Mouse (Mus musculus) lung, postnatal 10 days (tissue): ENCODE results near the gene Yipf3.

Experiments used
- DNase-seq: peaks from one replicate; pipeline ENCODE4 v3.0.0; 2021

Yipf3 gene

GRCm38 (mm10) chr17:46247512-46248188 is at the start of gene Yipf3, which contains the start of gene Polr1c:
Gene Yipf3 (plus strand): TSS chr17:46248080.
Gene Polr1c (minus strand): TSS chr17:46248054.
- DNase-seq: peak; percentile 98

- DNase-seq: peak; percentile 7
These were observed 46.7 kb upstream of the Yipf3 start for GRCm38 (mm10) chr17:46201151-46201550.

DNA sequence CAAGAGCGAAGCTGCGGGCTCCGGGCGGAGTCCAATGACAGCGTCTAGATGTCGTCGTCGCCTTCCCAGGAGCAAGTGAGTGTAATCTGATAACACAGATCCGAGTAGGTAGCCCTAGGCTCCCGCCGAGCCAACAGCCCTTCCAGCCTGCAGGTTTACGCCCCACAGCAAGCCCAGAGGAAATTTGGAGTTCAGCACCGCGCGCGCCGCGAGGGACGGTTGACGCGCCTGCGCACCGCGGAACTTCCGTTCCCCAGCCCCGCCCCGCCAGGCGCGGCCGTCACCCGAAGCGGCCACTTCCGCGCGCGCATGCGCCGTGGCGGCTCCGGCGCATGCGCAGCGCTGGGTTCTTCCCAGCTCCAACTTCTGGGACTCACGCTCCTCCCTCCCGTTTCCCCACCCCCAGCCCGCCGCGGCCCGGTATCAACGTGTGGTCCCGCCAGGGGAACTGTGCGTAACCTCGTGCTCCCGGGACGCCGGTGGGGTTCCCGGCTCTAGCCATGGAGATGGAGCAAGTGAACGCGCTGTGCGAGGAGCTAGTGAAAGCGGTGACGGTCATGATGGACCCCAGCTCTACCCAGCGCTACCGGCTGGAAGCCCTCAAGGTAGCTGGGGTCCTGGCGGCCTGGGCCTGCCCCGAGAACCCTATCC is 45.3 kb upstream of the Yipf3 start, which contains the start of the genes Polh and Xpo5:
Gene Polh (minus strand): TSS at position 225 of the 651 bp plus-strand sequence.
Gene Xpo5 (plus strand): TSS at position 362 of the 651 bp plus-strand sequence.
- DNase-seq: peak; percentile 94

GRCm38 (mm10) chr17:46203078-46203477 is 44.8 kb upstream of the Yipf3 start:
- DNase-seq: no peak

GRCm38 (mm10) chr17:46206676-46207075 is 41.2 kb upstream of the Yipf3 start:
- no peak for DNase-seq

DNA sequence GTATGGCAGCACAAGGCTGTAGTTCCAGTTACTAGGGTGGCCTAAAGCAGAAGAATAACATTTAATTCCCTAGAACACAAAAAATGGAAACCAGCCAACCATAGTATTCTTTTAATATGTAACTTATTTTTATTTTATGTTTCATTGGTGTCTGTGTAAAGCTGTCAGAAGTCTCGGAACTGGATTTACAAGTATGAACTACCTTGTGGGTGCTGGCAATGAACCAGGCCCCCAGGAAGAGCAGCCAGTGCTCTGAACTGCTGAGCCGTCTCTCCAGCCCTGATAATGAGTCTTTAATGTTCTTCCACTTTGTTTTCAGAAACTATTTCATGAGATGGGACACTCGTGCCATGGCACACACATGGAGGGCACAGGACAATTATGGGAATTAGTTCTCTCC is 37.3 kb upstream of the Yipf3 start:
- DNase-seq: no peak

GRCm38 (mm10) chr17:46221601-46222000 is 26.3 kb upstream of the Yipf3 start:
- no peak for DNase-seq

DNA sequence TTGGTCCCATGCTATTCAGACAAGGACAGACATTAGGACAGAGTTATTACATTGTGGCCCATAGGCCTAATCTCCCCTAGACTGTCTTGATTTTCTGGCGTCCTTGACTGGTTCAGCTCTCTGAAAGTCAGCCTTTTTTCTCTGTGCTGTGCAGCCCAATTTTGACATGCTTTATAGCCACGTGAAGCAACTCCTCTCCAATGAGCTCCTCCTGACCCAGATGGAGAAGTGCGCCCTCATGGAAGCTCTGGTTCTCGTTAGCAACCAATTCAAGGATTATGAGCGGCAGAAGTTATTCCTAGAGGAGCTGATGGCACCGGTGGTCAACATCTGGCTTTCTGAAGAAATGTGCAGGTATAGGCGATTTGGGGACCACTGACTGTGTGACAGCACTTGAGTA is 20.3 kb upstream of the Yipf3 start:
- DNase-seq: no peak

DNA sequence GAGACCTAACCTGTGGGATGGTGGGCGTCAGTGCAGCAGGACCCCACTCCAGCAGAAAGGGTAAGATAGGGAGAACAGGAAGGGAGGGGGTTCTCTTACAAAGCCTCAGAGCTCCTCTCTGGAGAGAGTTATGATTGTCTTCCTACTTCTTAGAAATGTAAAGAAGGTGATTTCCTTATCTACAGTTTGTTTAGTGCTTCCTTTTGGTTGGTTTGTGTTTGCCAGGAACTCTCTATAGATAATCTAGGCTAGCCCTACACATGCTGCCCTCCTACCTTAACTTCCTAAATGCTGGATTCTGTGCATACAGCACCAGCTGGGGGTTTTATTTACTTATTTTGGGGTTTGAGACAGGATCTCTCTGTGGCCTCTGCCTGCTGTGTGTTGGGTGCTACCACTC is 11.8 kb upstream of the Yipf3 start:
- no peak for DNase-seq

DNA sequence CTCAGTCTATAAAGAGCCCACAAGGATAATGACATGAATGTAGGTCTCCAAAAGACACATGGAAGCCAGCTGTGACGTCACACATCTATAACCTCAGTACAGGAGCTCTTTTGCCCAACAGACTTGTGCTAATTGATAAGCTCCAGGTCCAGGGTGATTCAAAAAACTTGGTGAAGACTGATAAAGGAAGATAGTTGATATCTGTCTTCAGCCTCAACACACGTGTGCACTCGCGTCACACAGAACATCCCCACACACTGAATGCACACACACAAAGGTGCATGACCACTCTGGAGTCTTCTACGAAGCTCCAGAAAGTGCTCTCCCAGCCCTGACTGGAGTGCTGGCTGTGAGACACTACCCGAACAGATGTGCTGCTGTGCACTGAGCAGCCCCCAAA is 10.8 kb upstream of the Yipf3 start:
- DNase-seq: no peak

DNA sequence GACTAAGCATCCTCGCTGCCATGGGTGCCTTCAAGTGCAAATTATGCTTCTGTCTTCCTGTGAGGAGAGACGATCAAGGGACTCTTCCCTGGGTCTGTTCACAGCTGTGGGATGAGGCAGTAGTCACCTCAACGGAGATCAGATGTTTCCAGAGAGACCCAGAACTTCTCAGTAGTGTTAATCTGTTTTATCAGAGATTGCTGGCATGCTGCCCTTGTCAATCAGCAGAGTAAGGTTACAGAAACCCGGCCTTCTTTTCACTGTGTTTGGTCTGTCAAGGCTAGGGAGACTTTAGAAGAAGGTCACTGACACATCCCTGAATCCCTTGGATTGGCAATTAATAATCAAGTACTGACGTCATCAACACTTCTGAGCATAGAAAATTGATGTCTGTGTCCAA is 10.4 kb upstream of the Yipf3 start:
- no peak for DNase-seq

DNA sequence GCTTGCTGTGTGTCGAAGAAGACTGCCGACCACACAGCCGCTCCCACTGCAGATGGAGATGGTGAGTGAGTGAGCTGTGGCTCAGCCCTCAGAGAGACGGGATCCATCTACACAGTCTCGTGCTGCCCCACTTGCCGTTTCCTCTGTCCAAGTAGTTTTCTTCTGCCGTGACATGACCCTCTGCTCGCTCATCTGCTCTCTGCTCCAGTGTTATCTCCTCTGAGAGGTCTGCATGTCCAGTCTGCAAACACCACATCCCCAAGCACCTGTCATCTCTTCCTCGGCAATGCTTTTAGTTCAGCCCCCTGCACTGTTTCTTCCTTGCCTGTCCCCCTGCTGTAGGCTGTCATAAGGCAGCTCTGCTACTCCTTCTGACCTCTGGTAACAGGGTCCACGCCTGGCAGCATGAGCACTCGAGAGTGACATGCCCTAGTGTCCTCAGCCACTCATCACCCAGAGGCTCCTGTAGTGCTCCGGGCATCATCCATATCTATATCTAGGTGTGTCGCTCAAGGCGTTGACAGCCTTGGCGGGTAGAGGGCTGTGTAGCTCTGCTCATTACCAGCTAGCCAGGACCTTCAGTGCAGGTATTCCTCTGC is 8.3 kb upstream of the Yipf3 start:
- DNase-seq: no peak

DNA sequence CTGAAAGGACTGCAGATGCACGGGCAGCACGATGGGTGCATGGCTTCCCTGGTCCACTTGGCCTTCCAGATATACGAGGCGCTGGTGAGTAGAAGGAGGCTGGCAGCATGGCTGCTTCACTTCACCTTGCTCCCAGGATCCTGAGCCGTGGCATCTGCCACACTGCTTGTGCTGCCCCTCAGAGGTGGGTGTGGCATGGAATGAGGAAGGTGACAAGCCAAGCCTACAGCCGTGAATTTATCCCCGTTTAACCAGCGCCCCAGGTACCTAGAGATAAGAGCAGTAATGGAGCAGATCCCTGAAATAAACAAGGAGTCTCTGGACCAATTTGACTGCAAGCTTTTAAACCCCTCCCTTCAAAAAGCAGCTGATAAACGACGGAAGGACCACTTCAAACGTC is 6.4 kb upstream of the Yipf3 start:
- no peak for DNase-seq

DNA sequence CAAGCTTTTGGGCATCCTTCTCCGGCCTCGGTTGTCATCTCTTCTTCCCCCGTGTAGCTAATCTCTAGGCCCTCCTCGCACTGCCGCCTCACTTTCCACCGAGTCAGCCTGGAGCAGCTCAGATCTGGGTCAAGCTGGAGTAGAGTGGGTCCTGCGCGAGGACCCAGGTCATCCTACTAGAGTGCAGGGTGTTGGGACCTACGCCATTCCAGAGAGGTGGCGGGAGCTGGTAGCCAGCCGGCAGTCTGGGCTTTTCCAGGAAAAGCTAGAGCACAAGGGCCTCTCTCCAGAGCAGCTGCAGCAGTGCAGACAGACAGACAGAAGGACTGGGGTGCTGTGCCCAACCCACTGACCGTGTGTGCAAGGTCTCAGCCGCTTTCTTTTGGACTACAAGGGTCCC is 5.6 kb upstream of the Yipf3 start:
- no peak for DNase-seq

- DNase-seq: peak; percentile 66
These were observed 4.9 kb upstream of the Yipf3 start for GRCm38 (mm10) chr17:46242993-46243392.

DNA sequence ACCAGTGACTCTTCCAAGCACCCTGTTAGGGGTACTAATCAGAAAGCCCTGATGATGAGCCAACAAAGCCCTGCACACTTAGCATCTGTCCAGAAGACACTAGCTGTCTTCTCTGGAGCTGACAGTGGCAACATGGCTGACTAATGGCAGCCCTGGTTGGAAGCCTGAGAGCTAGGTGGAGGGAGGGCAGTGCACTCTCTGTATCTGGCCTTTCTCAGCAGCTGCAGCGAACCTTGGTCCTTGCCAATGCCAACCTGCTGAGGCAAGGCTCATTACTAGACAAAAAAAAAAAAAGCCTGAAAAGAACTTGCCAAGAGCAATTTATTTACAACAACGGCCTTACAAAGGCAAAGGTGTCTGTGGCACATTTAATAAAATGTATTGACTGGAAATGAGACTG is 4.3 kb upstream of the Yipf3 start:
- no peak for DNase-seq

GRCm38 (mm10) chr17:46244579-46244978 is 3.3 kb upstream of the Yipf3 start:
- peak; percentile 78 for DNase-seq

DNA sequence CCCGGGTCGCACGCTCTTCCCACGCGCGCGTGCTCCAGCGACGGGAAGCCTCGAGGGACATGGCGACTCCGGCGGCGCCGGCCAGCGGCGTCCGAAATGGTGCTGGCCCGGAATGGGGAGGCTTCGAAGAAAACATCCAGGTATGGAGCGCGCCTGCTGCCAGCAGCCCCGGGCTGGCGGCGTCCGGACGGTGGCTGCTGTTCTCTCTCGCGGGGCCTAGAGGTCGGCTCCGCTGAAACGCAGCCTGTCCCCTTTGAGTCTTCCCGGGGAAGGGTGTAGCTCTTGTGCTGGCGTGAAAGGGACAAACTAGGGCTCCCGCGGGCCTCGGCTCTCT is 276 bp downstream of the Yipf3 start:
- DNase-seq: no peak

DNA sequence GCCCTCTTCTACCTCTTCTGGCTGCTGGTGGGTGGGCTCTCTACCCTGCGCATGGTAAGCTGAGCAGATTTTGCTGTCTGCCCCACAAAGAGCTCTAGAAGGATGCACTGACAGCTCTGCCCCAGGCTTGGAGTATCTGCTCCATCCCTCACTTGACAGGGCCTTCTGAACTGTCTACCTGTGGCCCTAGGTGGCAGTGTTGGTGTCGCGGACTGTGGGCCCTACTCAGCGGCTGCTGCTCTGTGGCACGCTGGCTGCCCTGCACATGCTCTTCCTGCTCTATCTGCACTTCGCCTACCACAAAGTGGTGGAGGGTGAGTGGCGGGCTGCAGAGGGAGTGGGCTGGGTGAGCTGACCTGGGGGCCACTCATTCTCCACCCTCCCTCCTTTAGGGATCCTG is 3.3 kb downstream of the Yipf3 start:
- DNase-seq: no peak

GRCm38 (mm10) chr17:46252571-46253451 is 4.9 kb downstream of the Yipf3 start:
- peak; percentile 75 for DNase-seq

DNA sequence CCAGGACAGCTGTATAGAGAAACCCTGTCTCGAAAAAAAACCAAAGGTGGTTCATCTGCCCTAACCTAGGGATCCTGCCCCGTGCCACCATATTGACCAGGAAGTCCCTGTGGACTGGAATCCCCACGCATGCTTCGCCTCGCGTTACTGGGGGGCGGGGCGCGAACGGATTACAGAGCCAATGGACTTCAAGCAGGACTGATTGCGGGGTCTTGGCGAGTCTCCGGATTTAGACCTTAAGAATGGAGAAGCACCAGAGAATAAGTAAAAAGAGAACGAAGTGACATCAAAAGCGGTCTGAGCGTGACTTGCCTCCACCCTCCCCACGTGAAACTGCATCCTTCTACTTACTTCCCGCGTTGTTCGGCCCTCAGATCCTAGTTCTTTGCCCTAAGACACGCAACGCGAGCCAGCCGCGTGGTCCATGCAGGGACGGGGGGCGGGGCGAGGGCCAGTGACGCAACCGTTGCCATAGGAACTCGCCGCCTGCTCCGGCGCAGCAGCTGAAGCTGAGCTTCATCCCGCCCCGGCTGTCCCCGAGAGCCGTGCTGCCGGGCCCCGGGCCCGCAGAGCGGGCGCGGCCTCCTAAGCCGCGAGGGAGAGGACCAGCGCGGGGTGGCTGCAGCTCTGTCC is 5.7 kb downstream of the Yipf3 start, which contains the start of gene Lrrc73:
Gene Lrrc73 (plus strand): TSS at position 80 of the 633 bp plus-strand sequence.
- DNase-seq: peak; percentile 94

DNA sequence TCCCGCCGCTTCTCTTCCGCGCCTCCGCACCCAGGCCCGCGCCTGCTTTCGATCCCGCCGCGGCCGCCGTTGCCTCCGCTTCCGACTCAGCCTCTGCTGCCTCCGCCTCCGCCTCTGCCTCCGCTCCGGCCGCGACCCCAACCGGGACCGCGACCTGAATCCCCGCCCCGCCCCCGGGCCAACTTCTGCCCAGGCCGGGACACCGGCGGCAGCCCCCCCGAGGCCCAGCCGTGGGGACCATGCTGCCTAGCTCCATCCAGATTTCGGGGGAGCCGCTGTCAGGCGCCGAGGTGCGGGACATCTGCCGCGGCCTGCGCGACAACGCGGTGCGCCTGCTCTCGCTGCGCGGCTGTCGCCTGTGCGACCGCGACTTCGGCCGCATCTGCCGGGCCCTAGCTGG is 6.2 kb downstream of the Yipf3 start:
- DNase-seq: no peak

- DNase-seq: no peak
These were observed 7.3 kb downstream of the Yipf3 start for GRCm38 (mm10) chr17:46255147-46255546.
